Mouse (Mus musculus) E14TG2a.4 (cell line): Measurements from ENCODE around the gene Timm44.

Source experiments
- CTCF ChIP-seq: conservative IDR thresholded peaks from 2 replicates; pipeline ENCODE4 v1.5.1; 2014; ENCODE audit warnings: low read length
- POU5F1 ChIP-seq: IDR thresholded peaks from 2 replicates; pipeline ENCODE4 v1.6.1; 2014; ENCODE audit warnings: low read length, borderline replicate concordance

DNA sequence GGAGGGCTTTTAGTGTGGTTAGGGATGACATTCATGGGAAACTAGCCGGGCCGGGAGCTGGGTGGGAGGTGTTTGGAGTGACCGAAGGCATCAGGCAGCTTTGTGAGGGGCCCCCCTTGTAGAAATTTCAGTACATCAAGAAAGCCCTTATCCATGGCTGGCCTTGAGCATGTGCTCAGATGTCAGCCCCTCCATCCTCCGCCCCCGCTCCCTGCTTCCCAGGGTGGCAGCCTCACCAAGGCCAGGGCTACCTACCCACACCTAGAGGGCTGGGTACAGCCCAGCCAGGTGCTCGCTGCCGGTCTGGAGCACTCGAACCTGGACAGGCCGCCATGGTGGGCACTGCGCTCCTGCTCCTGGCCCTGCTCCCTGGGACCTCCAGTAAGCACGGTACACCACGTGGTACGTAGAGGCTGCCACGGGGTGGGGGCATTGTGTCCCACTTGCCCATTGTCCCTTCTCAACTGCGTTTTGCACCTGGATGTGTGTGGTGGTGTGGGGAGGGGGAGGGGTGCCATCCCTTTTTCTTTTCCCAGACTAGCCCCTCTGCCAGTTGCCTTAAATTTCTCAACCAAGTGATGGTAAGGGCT is 27.7 kb downstream of the Timm44 start, which contains the start of gene Tgfbr3l:
- no peak for TF ChIP-seq POU5F1
- no peak for TF ChIP-seq CTCF
